Mouse (Mus musculus) retina, postnatal 7 days (tissue): ENCODE results near the gene Plekhh2.

ENCODE experiments used
- DNase-seq: peaks from one replicate; pipeline ENCODE4 v3.0.0-alpha.2; 2012; ENCODE audit warnings: low read depth, low spot score

Gene Plekhh2

GRCm38 (mm10) chr17:84606976-84607375 lies 95.3 kb downstream of the Plekhh2 start:
- DNase-seq: no peak

- DNase-seq: no peak
Measured at GRCm38 (mm10) chr17:84607617-84608016, 95.9 kb downstream of the Plekhh2 start.

GRCm38 (mm10) chr17:84608606-84609005 lies 96.9 kb downstream of the Plekhh2 start:
- no peak for DNase-seq

GRCm38 (mm10) chr17:84611500-84611899 lies 99.8 kb downstream of the Plekhh2 start:
- no peak for DNase-seq

- DNase-seq: no peak
Measured at GRCm38 (mm10) chr17:84611971-84612370, 100.3 kb downstream of the Plekhh2 start.

GRCm38 (mm10) chr17:84615811-84616210 lies 104.1 kb downstream of the Plekhh2 start:
- DNase-seq: no peak

GRCm38 (mm10) chr17:84616526-84617074 lies 104.9 kb downstream of the Plekhh2 start:
- no peak for DNase-seq

GRCm38 (mm10) chr17:84617953-84618352 lies 106.3 kb downstream of the Plekhh2 start:
- no peak for DNase-seq

GRCm38 (mm10) chr17:84619112-84619511 lies 107.4 kb downstream of the Plekhh2 start:
- no peak for DNase-seq

GRCm38 (mm10) chr17:84620076-84620475 lies 108.4 kb downstream of the Plekhh2 start:
- no peak for DNase-seq

GRCm38 (mm10) chr17:84620610-84621009 lies 108.9 kb downstream of the Plekhh2 start:
- DNase-seq: no peak

- no peak for DNase-seq
Measured at GRCm38 (mm10) chr17:84621209-84621608, 109.5 kb downstream of the Plekhh2 start.

GRCm38 (mm10) chr17:84622028-84622427 lies 110.3 kb downstream of the Plekhh2 start:
- DNase-seq: no peak

GRCm38 (mm10) chr17:84622873-84623272 lies 111.2 kb downstream of the Plekhh2 start:
- DNase-seq: no peak

GRCm38 (mm10) chr17:84626276-84626856 lies 114.7 kb downstream of the Plekhh2 start, which contains the start of gene Dync2li1:
Gene Dync2li1, plus strand, starts transcription at chr17:84626496.
- DNase-seq: peak; percentile 92

- no peak for DNase-seq
Measured at GRCm38 (mm10) chr17:84626857-84627305, 115.2 kb downstream of the Plekhh2 start.

GRCm38 (mm10) chr17:84627721-84628120 lies 116.0 kb downstream of the Plekhh2 start:
- DNase-seq: no peak

- no peak for DNase-seq
Measured at GRCm38 (mm10) chr17:84628611-84629010, 116.9 kb downstream of the Plekhh2 start.

GRCm38 (mm10) chr17:84631836-84632235 lies 120.1 kb downstream of the Plekhh2 start:
- DNase-seq: no peak

GRCm38 (mm10) chr17:84633443-84633842 lies 121.7 kb downstream of the Plekhh2 start:
- DNase-seq: no peak

- DNase-seq: no peak
Measured at GRCm38 (mm10) chr17:84636328-84636727, 124.6 kb downstream of the Plekhh2 start.

GRCm38 (mm10) chr17:84637971-84638370 lies 126.3 kb downstream of the Plekhh2 start:
- no peak for DNase-seq

- DNase-seq: no peak
Measured at GRCm38 (mm10) chr17:84639796-84640378, 128.2 kb downstream of the Plekhh2 start.
